Mouse (Mus musculus) stomach, postnatal 0 days (tissue): ENCODE data around the gene Srbd1. TPM values are rescaled to one million over a fixed set of nuclear protein-coding genes. Genes with fewer than 3 reads are reported as not detected.

Experiments used
- ATAC-seq: fragments of 200-750 bp; cut with Nextera tagmentation; 2 replicates; pipeline ENCODE4 v1.8.0; 2017; ENCODE audit not compliant: low FRiP score, low TSS enrichment
- DNase-seq: peaks from one replicate; pipeline ENCODE4 v3.0.0-alpha.2; 2016; ENCODE audit warnings: low spot score
- H3K27ac ChIP-seq: fragments of 300-500 bp; sonication (generic); replicated peaks from 2 replicates; pipeline ENCODE4 v1.5.1; 2014; ENCODE audit warnings: mild to moderate bottlenecking, control low read depth
- H3K27me3 ChIP-seq: fragments of 300-500 bp; sonication (generic); 2 replicates; pipeline ENCODE4 v1.6.1; 2014; ENCODE audit warnings: low read length; ENCODE audit not compliant: control insufficient read depth, insufficient read depth
- H3K36me3 ChIP-seq: fragments of 300-500 bp; sonication (generic); 2 replicates; pipeline ENCODE4 v1.6.1; 2014; ENCODE audit warnings: low read length, mixed read lengths; ENCODE audit not compliant: control insufficient read depth, insufficient read depth
- H3K4me1 ChIP-seq: fragments of 300-500 bp; sonication (generic); replicated peaks from 2 replicates; pipeline ENCODE4 v1.6.1; 2014; ENCODE audit warnings: antibody characterized with exemption; ENCODE audit not compliant: control insufficient read depth, insufficient read depth
- H3K4me2 ChIP-seq: fragments of 300-500 bp; sonication (generic); replicated peaks from 2 replicates; pipeline ENCODE4 v1.6.1; 2014; ENCODE audit warnings: low read depth, mild to moderate bottlenecking, control low read depth, moderate library complexity
- H3K4me3 ChIP-seq: fragments of 300-500 bp; sonication (generic); 2 replicates; pipeline ENCODE4 v1.5.1; 2014; ENCODE audit warnings: low read depth, low read length, control low read depth
- H3K9ac ChIP-seq: fragments of 300-500 bp; sonication (generic); 2 replicates; pipeline ENCODE4 v1.6.1; 2014; ENCODE audit warnings: mild to moderate bottlenecking, low read length, control low read depth, mixed read lengths
- H3K9me3 ChIP-seq: fragments of 300-500 bp; sonication (generic); 2 replicates; pipeline ENCODE4 v1.6.1; 2016; ENCODE audit warnings: low read length; ENCODE audit not compliant: control insufficient read depth
- CTCF ChIP-seq: IDR thresholded peaks from 2 replicates; pipeline ENCODE4 v1.5.1; 2016; ENCODE audit warnings: antibody characterized with exemption, low read depth, mild to moderate bottlenecking, moderate library complexity
- EP300 ChIP-seq: optimal IDR thresholded peaks from 2 replicates; pipeline ENCODE3; 2016; ENCODE audit warnings: antibody characterized with exemption
- WGBS: fragments of 180-500 bp; shearing (Covaris S2); extraction: QIAGEN DNeasy Blood & Tissue Kit; methylation state at CpG from one replicate; pipeline ENCODE4 v1.1.7; 2014; 5-methylcytosine and 5-hydroxymethylcytosine counted together
- polyA plus RNA-seq: library from polyadenylated mRNA; unstranded; fragments of >200 nt; fragmentation: Nextera tagmentation; extraction: Ambion mirVana; gene quantifications from 2 replicates; pipeline ENCODE4 v1.2.1, GENCODE M21; 2015

Srbd1 gene
- polyA plus RNA-seq, 1 experiment from 2014 or later = 4.4 TPM

DNA sequence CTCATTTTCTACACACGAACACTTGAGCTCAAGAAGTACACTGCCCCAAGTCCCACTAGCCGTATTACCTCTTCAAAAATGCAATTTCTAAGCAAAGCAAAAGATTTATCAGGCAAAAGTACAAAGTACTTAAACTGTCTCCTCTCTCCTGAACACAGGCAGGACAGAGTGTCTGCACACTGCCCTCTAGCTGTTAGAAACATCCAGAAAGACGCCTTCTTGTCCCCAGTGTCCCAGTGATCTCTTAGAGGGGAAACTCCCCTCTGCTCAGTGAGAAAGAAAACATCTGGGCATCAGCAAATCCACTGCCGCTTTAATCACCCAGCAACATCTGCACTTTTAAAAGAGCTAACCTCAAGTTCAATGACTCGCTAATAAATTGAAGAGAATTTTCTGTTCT is 12.4 kb downstream of the Srbd1 start:
- 62% methylated on average over 5 of the region's 5 CpGs for WGBS
- no peak overlapping the region for H3K4me3 ChIP-seq
- ATAC-seq = no peak

GRCm38 (mm10) chr17:86128198-86128597 is 16.8 kb downstream of the Srbd1 start:
- H3K4me3 ChIP-seq = no peak overlapping the region
- no peak overlapping the region for H3K9ac ChIP-seq
- no peaks in the 10 kb centered on the region for H3K4me1 ChIP-seq
- H3K36me3 ChIP-seq = no peaks in the 10 kb centered on the region; the same call in 1 of the 2 replicates
- DNase-seq (no peak), ATAC-seq (no peak)
- H3K27me3 ChIP-seq = no peaks in the 10 kb centered on the region
- H3K27ac ChIP-seq = no peak overlapping the region
- WGBS = 87% methylated on average over 5 of the region's 5 CpGs
- no peaks in the 10 kb centered on the region for H3K9me3 ChIP-seq
- TF ChIP-seq CTCF (no peak), EP300 (no peak)
- H3K4me2 ChIP-seq = no peak overlapping the region

More for the DNA sequence above, 12.4 kb downstream of the Srbd1 start:
- TF ChIP-seq EP300 (no peak), CTCF (peak; percentile 67)
- no peak overlapping the region for H3K9ac ChIP-seq
- no peak for DNase-seq
- no peaks in the 10 kb centered on the region for H3K9me3 ChIP-seq
- H3K4me1 ChIP-seq = no peaks in the 10 kb centered on the region
- no peaks in the 10 kb centered on the region for H3K27me3 ChIP-seq
- H3K4me2 ChIP-seq = no peak overlapping the region
- no peak overlapping the region for H3K27ac ChIP-seq
- H3K36me3 ChIP-seq = peaks cover 4% of the 10 kb centered on the region; the same call in 1 of the 2 replicates

- Histone ChIP-seq H3K4me2 (no peak overlapping the region), H3K27ac (no peak overlapping the region), H3K27me3 (no peaks in the 10 kb centered on the region), H3K9me3 (no peaks in the 10 kb centered on the region), H3K4me3 (no peak overlapping the region), H3K4me1 (no peaks in the 10 kb centered on the region), H3K9ac (no peak overlapping the region), H3K36me3 (peaks cover 3% of the 10 kb centered on the region)
- ATAC-seq (no peak), DNase-seq (no peak)
- WGBS = 73% methylated on average over 5 of the region's 5 CpGs
- TF ChIP-seq CTCF (peak; percentile 52), EP300 (no peak)
Observed at GRCm38 (mm10) chr17:86125908-86126307, 19.1 kb downstream of the Srbd1 start.

GRCm38 (mm10) chr17:86123146-86123545 is 21.8 kb downstream of the Srbd1 start:
- H3K27ac ChIP-seq = no peak overlapping the region
- TF ChIP-seq EP300 (no peak), CTCF (no peak)
- no peaks in the 10 kb centered on the region for H3K9me3 ChIP-seq
- 98% methylated on average over 3 of the region's 3 CpGs for WGBS
- no peaks in the 10 kb centered on the region for H3K4me1 ChIP-seq
- no peaks in the 10 kb centered on the region for H3K27me3 ChIP-seq
- DNase-seq (peak; percentile 0), ATAC-seq (no peak)
- H3K4me2 ChIP-seq = no peak overlapping the region
- H3K36me3 ChIP-seq = peaks cover 6% of the 10 kb centered on the region
- H3K4me3 ChIP-seq = no peak overlapping the region
- no peak overlapping the region for H3K9ac ChIP-seq

- H3K9ac ChIP-seq = no peak overlapping the region
- no peak overlapping the region for H3K27ac ChIP-seq
- ATAC-seq (no peak), DNase-seq (no peak)
- no peak overlapping the region for H3K4me3 ChIP-seq
- H3K9me3 ChIP-seq = no peaks in the 10 kb centered on the region
- no peaks in the 10 kb centered on the region for H3K4me1 ChIP-seq
- 70% methylated on average over 2 of the region's 2 CpGs for WGBS
- H3K4me2 ChIP-seq = no peak overlapping the region
- H3K27me3 ChIP-seq = no peaks in the 10 kb centered on the region
- no peak for TF ChIP-seq CTCF
- TF ChIP-seq EP300 = no peak
- 0 out of 2 replicates have a peak, but pooled peaks cover 5% of the 10 kb centered on the region for H3K36me3 ChIP-seq
Observed at GRCm38 (mm10) chr17:86096875-86097274, 48.1 kb downstream of the Srbd1 start.

DNA sequence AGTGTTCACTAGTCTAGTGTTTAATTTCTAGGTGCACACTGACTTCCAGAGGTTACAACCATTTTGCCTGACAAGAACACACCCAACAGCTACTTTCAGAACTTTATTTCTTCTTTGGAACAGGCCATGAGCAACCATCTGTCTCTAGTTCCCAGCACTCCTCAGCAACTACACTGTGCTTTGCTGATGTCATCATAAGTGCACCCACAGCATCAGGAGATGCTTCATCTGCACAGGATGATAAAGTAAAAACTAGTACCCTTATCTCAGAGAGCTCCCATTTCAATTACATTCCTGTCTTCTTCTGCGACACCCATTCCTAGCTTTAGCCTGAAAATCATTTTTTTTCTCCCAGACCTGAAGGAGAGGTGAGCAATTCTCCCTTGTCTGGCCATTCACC is 51.9 kb downstream of the Srbd1 start:
- H3K27ac ChIP-seq = no peak overlapping the region
- H3K9ac ChIP-seq = no peak overlapping the region
- H3K4me1 ChIP-seq = no peaks in the 10 kb centered on the region
- no peaks in the 10 kb centered on the region for H3K27me3 ChIP-seq
- no peak overlapping the region for H3K4me3 ChIP-seq
- no peaks in the 10 kb centered on the region for H3K9me3 ChIP-seq
- no peak overlapping the region for H3K4me2 ChIP-seq
- WGBS = 87% methylated on average over 1 of the region's 1 CpGs
- ATAC-seq (no peak), DNase-seq (no peak)
- H3K36me3 ChIP-seq = no peaks in the 10 kb centered on the region
- TF ChIP-seq CTCF (no peak), EP300 (no peak)
